Mouse (Mus musculus) kidney, adult 2 months (tissue): Measurements from ENCODE around the gene Pmvk.

Experiments
- CTCF ChIP-seq: fragments of 200-500 bp; conservative IDR thresholded peaks from 2 replicates; pipeline ENCODE4 v1.5.1; 2011; ENCODE audit warnings: low read depth, mild to moderate bottlenecking, control low read depth, low read length, moderate library complexity, mixed read lengths; ENCODE audit not compliant: insufficient read depth, insufficient read length
- POLR2A ChIP-seq: fragments of 200-500 bp; IDR thresholded peaks from one replicate; pipeline ENCODE4 v1.6.1; 2011; ENCODE audit warnings: low read depth, low read length, control low read depth

DNA sequence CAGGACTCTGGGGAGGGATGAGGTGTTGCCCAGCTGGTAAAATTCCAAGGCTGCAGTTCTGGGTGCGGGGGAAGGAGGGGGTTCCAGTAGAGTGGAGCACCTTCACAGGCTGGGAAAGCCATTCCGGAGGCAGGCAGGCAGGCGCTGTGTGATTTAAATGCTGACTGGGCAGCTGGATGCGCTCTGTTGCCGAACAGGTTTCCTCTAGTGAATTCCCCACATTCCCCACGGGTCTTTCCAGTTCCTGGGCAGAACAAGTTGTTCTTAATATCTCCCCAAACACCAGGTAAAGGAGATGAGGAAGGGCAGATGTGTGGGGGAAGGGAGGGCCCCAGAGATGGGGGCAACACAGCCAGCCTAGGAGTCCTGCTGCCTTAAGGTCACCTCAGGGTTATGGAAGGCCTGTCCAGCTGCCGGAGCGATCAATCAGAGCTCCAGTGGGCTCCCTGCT is 38.4 kb downstream of the Pmvk start:
- TF ChIP-seq CTCF (no peak), POLR2A (no peak)
